Mouse (Mus musculus): ENCODE measurements at regions not wholly inside any gene's neighbourhood (a gene's known extent, or its start where the extent isn't known, plus 50 kb on each side); places are given as distances from the start of the nearest gene placed in this dataset.

DNA sequence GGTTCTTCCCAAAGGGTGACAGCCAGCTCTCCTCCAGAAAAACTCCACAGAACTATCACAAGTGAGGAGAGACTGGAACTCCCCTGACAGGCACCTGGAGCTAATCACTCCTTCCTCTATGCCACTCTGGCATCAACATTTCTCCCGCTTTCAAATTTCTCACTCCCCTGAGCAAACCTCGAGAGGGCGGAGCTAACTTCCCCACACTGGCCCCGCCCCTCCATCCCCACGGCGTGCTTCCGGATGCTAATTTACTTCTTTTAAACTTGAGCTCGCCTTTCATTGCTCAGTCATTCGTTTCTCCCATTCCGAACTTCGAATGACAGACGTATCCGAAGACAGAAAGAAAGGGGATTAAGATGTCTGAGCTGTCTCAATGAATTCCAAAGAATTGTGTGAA is 87.8 kb upstream of the Ado start:
- no peak overlapping the region for H3K27ac ChIP-seq (ENCODE audit: insufficient read depth, low read length)
- WGBS = 3% methylated on average over 13 of the region's 13 CpGs
- no peaks in the 10 kb centered on the region for H3K27me3 ChIP-seq (ENCODE audit: control insufficient read depth, insufficient read depth, low read length)
- TF ChIP-seq CTCF (IDR thresholded peaks at IDR 0.05; ENCODE audit: extremely low read depth, insufficient read depth, insufficient read length, insufficient replicate concordance) = no peak
- TF ChIP-seq POLR2A (IDR thresholded peaks at IDR 0.05; ENCODE audit: low read depth, low read length) = no peak
- H3K36me3 ChIP-seq (ENCODE audit: control insufficient read depth, insufficient read depth, low read length) = no peaks in the 10 kb centered on the region
- peak overlapping the region; percentile 44 for H3K4me3 ChIP-seq (ENCODE audit: extremely low read depth, insufficient read depth, insufficient read length)
- peaks cover 11% of the 10 kb centered on the region; the same call in 1 of the 2 replicates for H3K4me1 ChIP-seq (ENCODE audit: control insufficient read depth, insufficient read depth, insufficient read length)
- peak; percentile 53 to 75 for DNase-seq (ENCODE audit: low read depth in 1 of 2, low spot score in 2 of 2)

DNA sequence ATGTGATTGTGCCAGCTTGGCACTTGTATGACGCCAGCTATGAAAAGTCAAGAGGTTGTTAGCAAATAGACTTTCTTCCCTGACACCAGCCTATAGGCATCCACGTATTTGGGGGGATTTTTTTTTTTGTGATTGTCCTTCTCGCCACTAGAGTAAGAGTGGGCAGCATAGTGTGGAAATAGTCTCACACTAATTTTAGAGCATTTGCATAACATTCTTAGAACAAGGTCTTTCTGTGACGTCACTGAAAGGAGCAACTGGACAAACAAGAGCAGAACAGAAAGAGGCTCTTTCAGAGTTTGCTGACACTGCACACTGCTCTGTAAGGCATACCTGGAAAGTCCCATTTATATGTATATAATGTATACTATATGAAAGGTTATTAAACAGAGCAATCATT is 86.0 kb upstream of the Ado start:
- Histone ChIP-seq H3K27ac (ENCODE audit: insufficient read depth, low read length) (no peak overlapping the region), H3K27me3 (ENCODE audit: control insufficient read depth, insufficient read depth, low read length) (no peaks in the 10 kb centered on the region), H3K36me3 (ENCODE audit: control insufficient read depth, insufficient read depth, low read length) (no peaks in the 10 kb centered on the region), H3K4me1 (ENCODE audit: control insufficient read depth, insufficient read depth, insufficient read length) (peaks cover 11% of the 10 kb centered on the region; the same call in 1 of the 2 replicates), H3K4me3 (ENCODE audit: extremely low read depth, insufficient read depth, insufficient read length) (no peak overlapping the region)
- 53% methylated on average over 4 of the region's 4 CpGs for WGBS
- no peak for TF ChIP-seq CTCF (IDR thresholded peaks at IDR 0.05; ENCODE audit: extremely low read depth, insufficient read depth, insufficient read length, insufficient replicate concordance)
- no peak for TF ChIP-seq POLR2A (IDR thresholded peaks at IDR 0.05; ENCODE audit: low read depth, low read length)
- no peak for DNase-seq (ENCODE audit: low read depth in 1 of 2, low spot score in 2 of 2)

DNA sequence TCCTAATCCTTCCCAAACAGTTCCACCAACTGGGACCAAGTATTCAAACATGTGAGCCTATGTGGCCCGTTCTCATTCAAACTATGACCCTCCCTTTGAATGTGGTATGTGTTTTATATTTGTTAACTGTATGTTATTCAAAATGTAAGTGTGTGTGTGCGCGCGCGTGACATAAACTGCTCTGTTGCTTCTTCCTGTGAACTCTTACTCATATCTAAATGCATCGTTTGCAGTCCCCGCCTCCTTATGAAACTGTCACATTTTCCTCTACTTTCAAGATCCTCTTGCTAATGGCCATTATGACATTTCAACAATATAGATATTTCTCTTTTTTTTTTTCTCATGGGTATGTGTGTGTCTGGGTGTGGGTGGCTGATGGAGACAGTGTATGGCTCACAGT is 84.3 kb upstream of the Ado start:
- Histone ChIP-seq H3K36me3 (ENCODE audit: control insufficient read depth, insufficient read depth, low read length) (no peaks in the 10 kb centered on the region), H3K4me1 (ENCODE audit: control insufficient read depth, insufficient read depth, insufficient read length) (peaks cover 11% of the 10 kb centered on the region; the same call in 1 of the 2 replicates), H3K4me3 (ENCODE audit: extremely low read depth, insufficient read depth, insufficient read length) (no peak overlapping the region), H3K27me3 (ENCODE audit: control insufficient read depth, insufficient read depth, low read length) (no peaks in the 10 kb centered on the region), H3K27ac (ENCODE audit: insufficient read depth, low read length) (no peak overlapping the region; the same call in 1 of the 2 replicates)
- TF ChIP-seq CTCF (IDR thresholded peaks at IDR 0.05; ENCODE audit: extremely low read depth, insufficient read depth, insufficient read length, insufficient replicate concordance) (no peak), POLR2A (IDR thresholded peaks at IDR 0.05; ENCODE audit: low read depth, low read length) (no peak)
- WGBS = 77% methylated on average over 7 of the region's 7 CpGs
- DNase-seq (ENCODE audit: low read depth in 1 of 2, low spot score in 2 of 2) = peak in 1 of 2 experiments; percentile 65

DNA sequence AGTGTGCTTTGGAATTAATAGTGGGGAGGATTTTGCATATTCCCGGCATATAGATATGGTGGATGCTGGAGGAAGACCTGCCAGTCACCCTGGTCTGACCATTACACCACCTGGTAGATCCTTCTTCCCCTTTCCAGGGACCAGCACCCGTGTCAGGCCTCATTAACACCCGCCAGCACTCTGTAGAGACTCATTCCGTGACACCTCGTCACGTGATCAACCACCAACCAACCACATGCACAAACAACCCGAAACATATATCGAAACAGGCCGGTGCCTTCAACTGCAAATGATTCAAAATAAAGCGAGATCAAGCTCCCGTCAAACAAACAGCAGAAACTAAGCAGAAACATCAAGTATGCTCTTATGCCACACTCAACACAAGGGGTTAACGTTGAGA is 74.6 kb upstream of the Ado start:
- no peak for TF ChIP-seq CTCF (IDR thresholded peaks at IDR 0.05; ENCODE audit: extremely low read depth, insufficient read depth, insufficient read length, insufficient replicate concordance)
- WGBS = 86% methylated on average over 12 of the region's 12 CpGs
- no peak overlapping the region for H3K4me3 ChIP-seq (ENCODE audit: extremely low read depth, insufficient read depth, insufficient read length)

DNA sequence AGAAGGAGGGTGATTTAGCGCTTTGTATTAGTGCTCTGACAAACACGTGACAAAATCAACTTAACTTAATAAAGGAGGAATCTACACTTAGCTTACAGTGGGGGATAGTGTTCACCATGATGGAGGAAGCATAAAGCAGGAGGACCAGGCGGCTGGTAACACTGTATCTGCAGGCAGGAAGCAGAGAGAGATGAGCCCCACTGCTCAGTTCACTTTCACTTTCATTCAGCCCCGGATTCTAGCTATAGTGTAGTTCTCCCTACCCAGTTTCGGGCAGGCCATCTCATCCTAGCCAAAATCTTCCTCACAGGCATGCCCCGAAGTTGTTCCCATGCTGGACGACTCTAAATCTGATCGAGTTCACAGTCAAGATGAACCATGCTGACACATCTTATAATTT is 71.3 kb upstream of the Ado start:
- Histone ChIP-seq H3K27ac (ENCODE audit: insufficient read depth, low read length) (no peak overlapping the region), H3K27me3 (ENCODE audit: control insufficient read depth, insufficient read depth, low read length) (no peaks in the 10 kb centered on the region), H3K4me3 (ENCODE audit: extremely low read depth, insufficient read depth, insufficient read length) (no peak overlapping the region), H3K4me1 (ENCODE audit: control insufficient read depth, insufficient read depth, insufficient read length) (peaks cover 2% of the 10 kb centered on the region; the same call in 1 of the 2 replicates), H3K36me3 (ENCODE audit: control insufficient read depth, insufficient read depth, low read length) (no peaks in the 10 kb centered on the region)
- DNase-seq (ENCODE audit: low read depth in 1 of 2, low spot score in 2 of 2) = peak; percentile 36 to 38
- TF ChIP-seq POLR2A (IDR thresholded peaks at IDR 0.05; ENCODE audit: low read depth, low read length) (no peak), CTCF (IDR thresholded peaks at IDR 0.05; ENCODE audit: extremely low read depth, insufficient read depth, insufficient read length, insufficient replicate concordance) (no peak)
- WGBS = 54% methylated on average over 8 of the region's 8 CpGs

More for the DNA sequence above, 74.6 kb upstream of the Ado start:
- no peak for DNase-seq (ENCODE audit: low read depth in 1 of 2, low spot score in 2 of 2)
- no peaks in the 10 kb centered on the region for H3K27me3 ChIP-seq (ENCODE audit: control insufficient read depth, insufficient read depth, low read length)
- no peaks in the 10 kb centered on the region for H3K36me3 ChIP-seq (ENCODE audit: control insufficient read depth, insufficient read depth, low read length)
- peaks cover 2% of the 10 kb centered on the region; the same call in 1 of the 2 replicates for H3K4me1 ChIP-seq (ENCODE audit: control insufficient read depth, insufficient read depth, insufficient read length)
- H3K27ac ChIP-seq (ENCODE audit: insufficient read depth, low read length) = no peak overlapping the region

DNA sequence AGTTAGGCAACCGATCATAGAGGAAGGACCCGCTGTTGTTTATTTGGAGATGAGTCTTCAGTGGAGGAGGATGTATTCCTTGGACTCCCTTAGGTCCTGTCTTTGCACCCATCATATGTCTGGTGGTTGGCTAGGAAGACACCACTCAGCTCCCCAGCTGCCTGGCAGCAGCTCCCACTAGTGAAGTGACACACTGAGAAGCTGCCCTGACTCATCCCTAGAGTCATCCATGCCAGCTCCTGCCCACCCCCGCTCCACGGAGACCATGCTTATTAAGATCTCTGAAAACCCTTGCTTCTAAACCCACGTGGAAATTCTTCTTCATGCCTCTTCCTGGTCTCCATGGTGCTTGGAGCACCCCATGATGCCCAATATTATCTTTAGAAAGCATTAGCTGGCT is 69.4 kb upstream of the Ado start:
- H3K27me3 ChIP-seq (ENCODE audit: control insufficient read depth, insufficient read depth, low read length) = no peaks in the 10 kb centered on the region
- no peak for DNase-seq (ENCODE audit: low read depth in 1 of 2, low spot score in 2 of 2)
- WGBS = 85% methylated on average over 5 of the region's 5 CpGs
- TF ChIP-seq POLR2A (IDR thresholded peaks at IDR 0.05; ENCODE audit: low read depth, low read length) (no peak), CTCF (IDR thresholded peaks at IDR 0.05; ENCODE audit: extremely low read depth, insufficient read depth, insufficient read length, insufficient replicate concordance) (no peak)
- H3K4me3 ChIP-seq (ENCODE audit: extremely low read depth, insufficient read depth, insufficient read length) = no peak overlapping the region
- peaks cover 2% of the 10 kb centered on the region; the same call in 1 of the 2 replicates for H3K4me1 ChIP-seq (ENCODE audit: control insufficient read depth, insufficient read depth, insufficient read length)
- no peak overlapping the region for H3K27ac ChIP-seq (ENCODE audit: insufficient read depth, low read length)
- no peaks in the 10 kb centered on the region for H3K36me3 ChIP-seq (ENCODE audit: control insufficient read depth, insufficient read depth, low read length)

DNA sequence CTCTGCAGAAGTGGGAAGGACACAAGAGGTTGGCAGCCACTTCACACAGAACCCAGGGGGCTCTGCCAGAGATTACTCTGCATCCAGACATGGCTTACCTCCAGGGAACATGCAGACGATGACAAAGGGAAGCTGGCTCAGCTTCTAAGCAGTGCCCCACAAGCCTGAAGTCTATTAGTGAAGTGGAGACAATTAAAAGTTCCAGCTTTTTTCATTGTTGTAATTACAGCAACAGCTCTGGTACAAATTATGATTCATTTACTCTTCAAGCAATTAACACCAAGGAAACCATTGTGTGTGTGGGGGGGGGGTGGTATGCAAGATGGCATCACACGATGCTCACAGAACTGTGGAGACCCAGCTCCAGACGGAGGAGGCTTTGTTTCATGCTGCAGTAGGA is 66.3 kb upstream of the Ado start:
- TF ChIP-seq CTCF (IDR thresholded peaks at IDR 0.05; ENCODE audit: extremely low read depth, insufficient read depth, insufficient read length, insufficient replicate concordance) (no peak), POLR2A (IDR thresholded peaks at IDR 0.05; ENCODE audit: low read depth, low read length) (no peak)
- no peaks in the 10 kb centered on the region for H3K27me3 ChIP-seq (ENCODE audit: control insufficient read depth, insufficient read depth, low read length)
- no peak for DNase-seq (ENCODE audit: low read depth in 1 of 2, low spot score in 2 of 2)
- H3K4me1 ChIP-seq (ENCODE audit: control insufficient read depth, insufficient read depth, insufficient read length) = peaks cover 4% of the 10 kb centered on the region; the same call in 1 of the 2 replicates
- H3K36me3 ChIP-seq (ENCODE audit: control insufficient read depth, insufficient read depth, low read length) = no peaks in the 10 kb centered on the region
- WGBS = 89% methylated on average over 3 of the region's 3 CpGs
- no peak overlapping the region for H3K4me3 ChIP-seq (ENCODE audit: extremely low read depth, insufficient read depth, insufficient read length)
- no peak overlapping the region for H3K27ac ChIP-seq (ENCODE audit: insufficient read depth, low read length)

Data from spleen, adult 2 months (tissue).